Mouse (Mus musculus) heart, embryonic 16.5 days (tissue): ENCODE measurements around the gene Dst. TPM values are rescaled to one million over a fixed set of nuclear protein-coding genes. Genes with fewer than 3 reads are reported as not detected.

Source experiments
- ATAC-seq: fragments of 200-750 bp; cut with Nextera tagmentation; replicated peaks from 2 replicates; pipeline ENCODE4 v1.8.0; 2017; ENCODE audit warnings: moderate number of reproducible peaks; ENCODE audit not compliant: insufficient read depth, low FRiP score; ENCODE audit errors: extremely low read depth
- H3K27ac ChIP-seq: fragments of 300-500 bp; sonication (generic); 2 replicates; pipeline ENCODE4 v1.5.1; 2014; ENCODE audit warnings: mild to moderate bottlenecking, low read length, control low read depth, moderate library complexity
- H3K27me3 ChIP-seq: fragments of 300-500 bp; sonication (generic); 2 replicates; pipeline ENCODE4 v1.6.1; 2014; ENCODE audit warnings: low read length, mixed read lengths; ENCODE audit not compliant: control insufficient read depth, insufficient read depth
- H3K36me3 ChIP-seq: fragments of 300-500 bp; sonication (generic); 2 replicates; pipeline ENCODE4 v1.6.1; 2014; ENCODE audit not compliant: control insufficient read depth, insufficient read depth
- H3K4me1 ChIP-seq: fragments of 300-500 bp; sonication (generic); 2 replicates; pipeline ENCODE4 v1.6.1; 2014; ENCODE audit warnings: low read length, mixed read lengths; ENCODE audit not compliant: control insufficient read depth, insufficient read depth
- H3K4me2 ChIP-seq: fragments of 300-500 bp; sonication (generic); 2 replicates; pipeline ENCODE4 v1.6.1; 2014; ENCODE audit warnings: low read depth, mild to moderate bottlenecking, control low read depth, low read length
- H3K4me3 ChIP-seq: fragments of 300-500 bp; sonication (generic); 2 replicates; pipeline ENCODE4 v1.5.1; 2014; ENCODE audit warnings: mild to moderate bottlenecking, control low read depth, low read length
- H3K9ac ChIP-seq: fragments of 300-500 bp; sonication (generic); 2 replicates; pipeline ENCODE4 v1.6.1; 2014; ENCODE audit warnings: low read length, control low read depth
- H3K9me3 ChIP-seq: fragments of 300-500 bp; sonication (generic); replicated peaks from 2 replicates; pipeline ENCODE4 v1.6.1; 2016; ENCODE audit warnings: low read length; ENCODE audit not compliant: control insufficient read depth
- WGBS: fragments of 180-500 bp; shearing (Covaris S2); extraction: QIAGEN DNeasy Blood & Tissue Kit; methylation state at CpG from one replicate; pipeline ENCODE4 v1.1.7; 2014; 5-methylcytosine and 5-hydroxymethylcytosine counted together
- polyA plus RNA-seq: library from polyadenylated mRNA; unstranded; fragments of >200 nt; fragmentation: Nextera tagmentation; extraction: Ambion mirVana; gene quantifications from 2 replicates; pipeline ENCODE4 v1.2.1, GENCODE M21; 2015

Dst gene
- polyA plus RNA-seq, 1 experiment from 2014 or later, result 23.1 TPM

GRCm38 (mm10) chr1:34140686-34141085 is 232.7 kb downstream of the Dst start:
- no peak overlapping the region for H3K4me3 ChIP-seq
- H3K27ac ChIP-seq, result peak overlapping the region; percentile 64
- peaks cover 32% of the 10 kb centered on the region for H3K4me1 ChIP-seq
- 37% methylated on average over 3 of the region's 3 CpGs for WGBS
- H3K9ac ChIP-seq, result no peak overlapping the region
- ATAC-seq, result no peak
- H3K4me2 ChIP-seq, result no peak overlapping the region; the same call in 1 of the 2 replicates
- H3K36me3 ChIP-seq, result peaks cover 4% of the 10 kb centered on the region; the same call in 1 of the 2 replicates
- no peaks in the 10 kb centered on the region for H3K27me3 ChIP-seq
- no peaks in the 10 kb centered on the region for H3K9me3 ChIP-seq

GRCm38 (mm10) chr1:34142951-34143580 is 235.0 kb downstream of the Dst start:
- Histone ChIP-seq H3K4me3 (no peak overlapping the region), H3K27ac (peak overlapping the region; percentile 66), H3K27me3 (no peaks in the 10 kb centered on the region), H3K9ac (peak overlapping the region; percentile 31), H3K4me1 (peaks cover 32% of the 10 kb centered on the region), H3K4me2 (no peak overlapping the region), H3K9me3 (no peaks in the 10 kb centered on the region), H3K36me3 (peaks cover 2% of the 10 kb centered on the region; the same call in 1 of the 2 replicates)
- 0 out of 2 replicates have a peak, but pooled peaks have one; percentile 24 for ATAC-seq
- WGBS, result 43% methylated on average over 9 of the region's 9 CpGs

- no peak overlapping the region for H3K9ac ChIP-seq
- H3K27ac ChIP-seq, result no peak overlapping the region
- peaks cover 3% of the 10 kb centered on the region; the same call in 1 of the 2 replicates for H3K36me3 ChIP-seq
- H3K4me3 ChIP-seq, result no peak overlapping the region
- H3K27me3 ChIP-seq, result no peaks in the 10 kb centered on the region
- no peaks in the 10 kb centered on the region for H3K9me3 ChIP-seq
- no peak for ATAC-seq
- H3K4me1 ChIP-seq, result peaks cover 29% of the 10 kb centered on the region
- 92% methylated on average over 7 of the region's 7 CpGs for WGBS
- H3K4me2 ChIP-seq, result no peak overlapping the region
Measured at GRCm38 (mm10) chr1:34144826-34145225, 236.8 kb downstream of the Dst start.

- Histone ChIP-seq H3K27ac (no peak overlapping the region), H3K4me1 (peaks cover 8% of the 10 kb centered on the region), H3K9me3 (no peaks in the 10 kb centered on the region), H3K27me3 (no peaks in the 10 kb centered on the region), H3K4me3 (no peak overlapping the region), H3K36me3 (peaks cover 3% of the 10 kb centered on the region; the same call in 1 of the 2 replicates), H3K9ac (no peak overlapping the region), H3K4me2 (no peak overlapping the region)
- 91% methylated on average over 11 of the region's 11 CpGs for WGBS
- no peak for ATAC-seq
Measured at GRCm38 (mm10) chr1:34148039-34148438, 240.0 kb downstream of the Dst start.

- peaks cover 3% of the 10 kb centered on the region; the same call in 1 of the 2 replicates for H3K36me3 ChIP-seq
- no peaks in the 10 kb centered on the region for H3K9me3 ChIP-seq
- H3K27me3 ChIP-seq, result no peaks in the 10 kb centered on the region
- WGBS, result 69% methylated on average over 10 of the region's 10 CpGs
- no peak overlapping the region for H3K9ac ChIP-seq
- ATAC-seq, result no peak
- H3K27ac ChIP-seq, result peak overlapping the region; percentile 64
- no peaks in the 10 kb centered on the region for H3K4me1 ChIP-seq
- H3K4me2 ChIP-seq, result no peak overlapping the region
- no peak overlapping the region for H3K4me3 ChIP-seq
Measured at GRCm38 (mm10) chr1:34150416-34151093, 242.5 kb downstream of the Dst start.

- Histone ChIP-seq H3K27me3 (no peaks in the 10 kb centered on the region), H3K27ac (no peak overlapping the region), H3K9me3 (no peaks in the 10 kb centered on the region), H3K4me3 (no peak overlapping the region), H3K4me2 (no peak overlapping the region), H3K36me3 (peaks cover 7% of the 10 kb centered on the region; the same call in 1 of the 2 replicates), H3K4me1 (no peaks in the 10 kb centered on the region), H3K9ac (no peak overlapping the region)
- ATAC-seq, result no peak
- WGBS, result 86% methylated on average over 5 of the region's 5 CpGs
Measured at GRCm38 (mm10) chr1:34152683-34153082, 244.7 kb downstream of the Dst start.

GRCm38 (mm10) chr1:34156058-34156457 is 248.0 kb downstream of the Dst start:
- Histone ChIP-seq H3K9me3 (no peaks in the 10 kb centered on the region), H3K27ac (no peak overlapping the region), H3K27me3 (no peaks in the 10 kb centered on the region), H3K9ac (no peak overlapping the region), H3K4me1 (no peaks in the 10 kb centered on the region), H3K36me3 (peaks cover 8% of the 10 kb centered on the region), H3K4me2 (no peak overlapping the region), H3K4me3 (no peak overlapping the region)
- ATAC-seq, result no peak
- 80% methylated on average over 7 of the region's 7 CpGs for WGBS

- no peaks in the 10 kb centered on the region for H3K9me3 ChIP-seq
- no peak overlapping the region for H3K4me2 ChIP-seq
- no peak overlapping the region for H3K9ac ChIP-seq
- 53% methylated on average over 10 of the region's 10 CpGs for WGBS
- H3K4me1 ChIP-seq, result no peaks in the 10 kb centered on the region
- peak; percentile 52; the same call in 1 of the 2 replicates for ATAC-seq
- no peaks in the 10 kb centered on the region for H3K27me3 ChIP-seq
- peaks cover 8% of the 10 kb centered on the region for H3K36me3 ChIP-seq
- no peak overlapping the region for H3K4me3 ChIP-seq
- no peak overlapping the region for H3K27ac ChIP-seq
Measured at GRCm38 (mm10) chr1:34157702-34158101, 249.7 kb downstream of the Dst start.

GRCm38 (mm10) chr1:34158822-34159221 is 250.8 kb downstream of the Dst start:
- ATAC-seq, result no peak
- Histone ChIP-seq H3K9me3 (no peaks in the 10 kb centered on the region), H3K27me3 (no peaks in the 10 kb centered on the region), H3K4me3 (no peak overlapping the region), H3K4me2 (no peak overlapping the region), H3K27ac (no peak overlapping the region), H3K4me1 (no peaks in the 10 kb centered on the region), H3K9ac (no peak overlapping the region), H3K36me3 (peaks cover 8% of the 10 kb centered on the region)
- 85% methylated on average over 11 of the region's 11 CpGs for WGBS
